Mouse (Mus musculus) olfactory bulb, adult 2 months (tissue): ENCODE data around the gene Clec16a. TPM values are rescaled to one million over a fixed set of nuclear protein-coding genes. Genes with fewer than 3 reads are reported as not detected.

Experiments used
- H3K27ac ChIP-seq: fragments of 200-500 bp; 2 replicates; pipeline ENCODE4 v1.5.1; 2012; ENCODE audit warnings: low read depth, low read length; ENCODE audit not compliant: insufficient read depth
- H3K4me1 ChIP-seq: fragments of 200-500 bp; 2 replicates; pipeline ENCODE4 v1.6.1; 2012; ENCODE audit warnings: low read length; ENCODE audit not compliant: control insufficient read depth, insufficient read depth
- H3K4me3 ChIP-seq: fragments of 200-500 bp; 2 replicates; pipeline ENCODE4 v1.5.1; 2012; ENCODE audit warnings: mild to moderate bottlenecking, low read depth, low read length, moderate library complexity; ENCODE audit not compliant: insufficient read depth
- CTCF ChIP-seq: fragments of 200-500 bp; IDR thresholded peaks from 2 replicates; pipeline ENCODE4 v1.5.1; 2012; ENCODE audit warnings: low read depth, mild to moderate bottlenecking, low read length, moderate library complexity; ENCODE audit not compliant: insufficient read depth
- POLR2A ChIP-seq: fragments of 200-500 bp; IDR thresholded peaks from 2 replicates; pipeline ENCODE4 v1.6.1; 2012; ENCODE audit warnings: mild to moderate bottlenecking, low read depth, low read length, moderate library complexity; ENCODE audit not compliant: insufficient read depth
- WGBS: fragments of 180-500 bp; shearing (Covaris S2); methylation state at CpG from one replicate; pipeline ENCODE4 v1.1.7; 2018; 5-methylcytosine and 5-hydroxymethylcytosine counted together
- polyA plus RNA-seq: library from polyadenylated mRNA; stranded (reverse); fragments of >200 nt; gene quantifications from 2 replicates; pipeline ENCODE4 v1.2.4, GENCODE M21; 2012; ENCODE audit warnings: low replicate concordance; ENCODE audit not compliant: missing spikeins, insufficient read depth, insufficient read length

Gene Clec16a
- polyA plus RNA-seq, 1 experiment, result 285 TPM

- H3K4me3 ChIP-seq, result no peak overlapping the region
- H3K4me1 ChIP-seq, result peaks cover 3% of the 10 kb centered on the region
- 78% methylated on average over 3 of the region's 3 CpGs for WGBS
- H3K27ac ChIP-seq, result no peak overlapping the region
- TF ChIP-seq POLR2A (no peak), CTCF (no peak)
These were observed 41.4 kb downstream of the Clec16a start for GRCm38 (mm10) chr16:10586546-10586945.

- H3K4me1 ChIP-seq, result no peaks in the 10 kb centered on the region
- WGBS, result 61% methylated on average over 5 of the region's 5 CpGs
- H3K4me3 ChIP-seq, result no peak overlapping the region
- TF ChIP-seq CTCF (no peak), POLR2A (no peak)
- H3K27ac ChIP-seq, result no peak overlapping the region
These were observed 55.0 kb downstream of the Clec16a start for GRCm38 (mm10) chr16:10599888-10600740.

- H3K4me3 ChIP-seq, result no peak overlapping the region
- H3K27ac ChIP-seq, result no peak overlapping the region
- TF ChIP-seq POLR2A (no peak), CTCF (no peak)
- no peaks in the 10 kb centered on the region for H3K4me1 ChIP-seq
- WGBS, result 87% methylated on average over 3 of the region's 3 CpGs
These were observed 62.7 kb downstream of the Clec16a start for GRCm38 (mm10) chr16:10607802-10608201.

- Histone ChIP-seq H3K4me1 (no peaks in the 10 kb centered on the region), H3K4me3 (no peak overlapping the region), H3K27ac (no peak overlapping the region)
- 95% methylated on average over 7 of the region's 7 CpGs for WGBS
- no peak for TF ChIP-seq POLR2A
- TF ChIP-seq CTCF, result no peak
These were observed 64.8 kb downstream of the Clec16a start for GRCm38 (mm10) chr16:10609921-10610320.

DNA sequence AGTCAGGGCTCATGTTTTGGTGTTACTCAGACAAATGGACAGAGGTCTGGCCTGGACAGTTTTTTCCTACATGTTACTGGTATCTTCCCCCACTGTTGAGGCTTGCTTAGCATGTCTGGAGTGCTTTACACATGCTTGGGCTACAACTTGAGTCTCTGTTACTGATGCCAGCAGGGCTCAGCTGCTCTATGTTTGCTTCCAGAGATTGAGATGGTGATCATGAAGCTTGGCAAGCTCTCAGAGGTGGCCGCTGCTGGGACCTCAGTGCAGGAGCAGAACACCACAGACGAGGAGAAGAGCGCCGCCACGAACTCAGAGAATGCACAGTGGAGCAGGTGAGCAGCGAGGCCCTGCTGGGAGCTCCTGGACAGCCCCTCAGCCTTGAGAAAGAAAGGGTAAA is 65.7 kb downstream of the Clec16a start:
- WGBS, result 85% methylated on average over 6 of the region's 6 CpGs
- Histone ChIP-seq H3K4me1 (no peaks in the 10 kb centered on the region), H3K27ac (no peak overlapping the region), H3K4me3 (no peak overlapping the region)
- TF ChIP-seq POLR2A, result no peak
- TF ChIP-seq CTCF, result no peak

DNA sequence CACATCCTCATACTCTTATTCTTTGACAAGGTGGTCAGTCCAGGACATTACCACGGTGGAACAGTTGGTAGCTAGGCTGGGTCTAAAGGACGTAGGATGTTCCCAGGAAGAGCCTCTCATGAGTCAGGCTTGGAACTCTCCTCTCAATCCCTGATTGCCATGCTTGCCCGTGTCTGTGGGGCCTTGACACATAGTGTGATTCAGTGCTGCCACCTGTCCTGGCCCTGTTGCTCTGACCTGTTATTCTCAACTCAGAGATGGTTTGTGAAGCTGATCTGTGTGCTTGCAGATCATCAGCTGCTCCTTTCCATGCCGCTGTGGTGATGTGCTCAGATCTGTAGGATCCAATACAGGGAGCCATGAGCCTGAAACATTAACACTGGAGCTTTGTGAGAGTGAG is 66.2 kb downstream of the Clec16a start:
- no peak for TF ChIP-seq CTCF
- TF ChIP-seq POLR2A, result no peak
- Histone ChIP-seq H3K4me3 (no peak overlapping the region), H3K27ac (no peak overlapping the region), H3K4me1 (no peaks in the 10 kb centered on the region)
- 84% methylated on average over 4 of the region's 4 CpGs for WGBS

GRCm38 (mm10) chr16:10613996-10614395 is 68.9 kb downstream of the Clec16a start:
- Histone ChIP-seq H3K27ac (no peak overlapping the region), H3K4me3 (no peak overlapping the region), H3K4me1 (no peaks in the 10 kb centered on the region)
- WGBS, result 100% methylated on average over 2 of the region's 2 CpGs
- TF ChIP-seq CTCF (no peak), POLR2A (no peak)

DNA sequence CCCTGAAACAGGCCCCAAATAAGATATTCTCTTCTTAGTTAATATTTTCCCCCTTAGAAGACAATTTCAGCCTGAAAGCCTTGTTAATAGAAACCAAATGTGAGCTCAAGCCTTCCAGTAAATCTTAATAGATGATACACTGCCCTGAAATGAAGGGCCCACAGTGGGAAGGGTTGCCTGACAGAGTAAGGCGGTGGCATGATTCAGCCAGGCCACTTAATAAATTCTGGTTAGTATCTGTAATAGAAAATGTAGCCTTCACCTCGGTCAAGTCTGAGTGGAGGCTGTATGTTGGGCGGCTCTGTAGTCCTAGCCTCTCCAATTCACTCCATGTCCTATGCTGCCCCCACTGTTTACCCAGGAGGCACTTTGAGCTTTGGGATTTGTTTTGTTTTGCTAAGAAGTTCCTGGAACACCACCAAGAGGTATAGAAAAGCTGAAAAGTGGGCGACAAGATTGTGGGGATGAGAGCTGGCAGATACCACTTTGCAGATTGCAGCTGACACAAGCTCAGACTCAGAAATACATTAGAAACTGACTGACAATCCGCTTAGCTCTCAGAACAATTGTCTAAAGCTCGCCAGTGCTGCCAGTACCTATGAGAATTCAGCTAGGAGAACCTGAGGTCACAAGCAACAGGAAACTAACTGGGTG is 75.9 kb downstream of the Clec16a start:
- WGBS, result 62% methylated on average over 6 of the region's 6 CpGs
- no peak overlapping the region for H3K27ac ChIP-seq
- H3K4me1 ChIP-seq, result no peaks in the 10 kb centered on the region
- TF ChIP-seq POLR2A (no peak), CTCF (no peak)
- no peak overlapping the region for H3K4me3 ChIP-seq

DNA sequence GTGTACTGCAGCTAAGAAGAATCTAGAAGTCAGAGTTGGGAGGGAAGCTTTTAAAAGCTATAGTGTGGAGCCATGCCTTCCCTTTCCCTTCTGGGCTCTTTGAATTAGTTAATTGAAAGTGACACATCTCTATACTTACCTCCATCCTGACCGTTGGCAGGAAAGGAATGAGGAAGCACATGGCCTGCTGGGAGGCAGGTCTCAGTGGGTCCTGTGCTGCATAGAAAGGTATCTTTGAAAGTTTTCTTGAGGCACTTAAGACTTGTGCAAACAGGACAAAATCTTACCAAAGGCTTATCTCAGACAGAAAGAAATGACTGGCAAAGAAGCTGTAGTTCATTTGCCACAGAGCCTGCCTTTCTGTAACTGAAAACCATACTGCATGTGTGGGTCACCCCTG is 76.6 kb downstream of the Clec16a start:
- no peak for TF ChIP-seq CTCF
- no peak for TF ChIP-seq POLR2A
- Histone ChIP-seq H3K4me1 (no peaks in the 10 kb centered on the region), H3K27ac (no peak overlapping the region), H3K4me3 (no peak overlapping the region)
- WGBS, result 50% methylated on average over 1 of the region's 1 CpGs
